In the genomic region with DNA sequence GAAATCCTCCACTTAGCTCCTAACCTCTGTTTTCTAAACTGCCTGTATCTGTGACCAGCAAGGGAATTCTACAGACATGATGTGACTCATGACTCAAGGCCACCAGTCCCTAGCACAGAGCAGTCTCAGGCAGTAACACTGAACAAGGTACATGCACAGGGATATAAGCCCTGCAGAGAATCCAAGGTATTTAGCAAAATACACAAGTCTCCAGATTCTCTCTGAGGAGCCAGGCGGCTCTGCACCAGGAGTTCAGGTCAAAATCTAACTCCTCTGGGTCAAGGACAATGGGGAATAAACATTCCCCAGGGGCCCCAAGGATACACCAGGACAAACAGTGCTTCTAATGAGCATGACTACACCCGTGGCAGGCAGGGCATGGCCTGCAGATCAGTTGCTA, we compare ENCODE assay signal across 19 mouse cellular contexts.
"Had no signal": no experiment of that assay in that cellular context is flagged by ENCODE, and none has a peak within 500 bp of the region (broad histone marks: within the 10 kb centered on the region; RNA-seq: fewer than 3 reads in every experiment).

No protein-coding gene starts in this region.

- H3K4me3 ChIP-seq: midbrain, embryonic 10.5 days; midbrain, embryonic 12.5 days; myocyte; neural tube, embryonic 13.5 days; neural tube, embryonic 15.5 days had no signal

- H3K4me1 ChIP-seq: midbrain, embryonic 10.5 days; midbrain, embryonic 12.5 days; neural tube, embryonic 13.5 days; neural tube, embryonic 15.5 days had no signal

- H3K27me3 ChIP-seq: midbrain, embryonic 12.5 days; neural tube, embryonic 13.5 days; neural tube, embryonic 15.5 days had no signal

- ATAC-seq: midbrain, embryonic 16.5 days had no signal

- H3K4me2 ChIP-seq: lung, embryonic 14.5 days; midbrain, embryonic 12.5 days; neural tube, embryonic 13.5 days; neural tube, embryonic 15.5 days had no signal

- DNase-seq: lung, adult 18-20 months; lung, postnatal 10 days; lung, postnatal 4 days; midbrain, embryonic 14.5 days; retina, postnatal 1 day; right cerebral cortex, adult 18-20 months; right cerebral cortex, postnatal 25 days; right cerebral cortex, postnatal 4 days; spleen, adult 18-20 months; thymus, adult 18-20 months; thymus, postnatal 14 days; thymus, postnatal 36 days had no signal

- H3K27ac ChIP-seq: midbrain, embryonic 10.5 days; midbrain, embryonic 12.5 days; neural tube, embryonic 13.5 days; neural tube, embryonic 15.5 days had no signal

- H3K9ac ChIP-seq: lung, embryonic 14.5 days; midbrain, embryonic 12.5 days; neural tube, embryonic 13.5 days; neural tube, embryonic 15.5 days had no signal

- H3K9me3 ChIP-seq: midbrain, embryonic 10.5 days; midbrain, embryonic 12.5 days; neural tube, embryonic 13.5 days; neural tube, embryonic 15.5 days had no signal
